Mouse (Mus musculus): ENCODE results near the gene Mroh7. TPM values are rescaled to one million over a fixed set of nuclear protein-coding genes. Genes with fewer than 3 reads are reported as not detected.
A peak's percentile ranks its signal among the peaks of the same experiment; 100 is the strongest.
"Not testable (repeated sequence)": the region's sequence is repeated elsewhere in the genome, so short reads cannot be mapped to it uniquely, and the experiment has no call there.

Mroh7 gene
- polyA plus RNA-seq (2012; rRNA removed) = 2.7 and 20.4 TPM in 2 replicates

GRCm38 (mm10) chr4:106730814-106731213 lies at the start of gene Mroh7:
Mroh7 (minus strand) TSS chr4:106730925.
- WGBS = 38% methylated on average over 7 of the region's 7 CpGs
- DNase-seq (ENCODE audit: low read depth, low spot score) = no peak

GRCm38 (mm10) chr4:106780045-106780444 lies 49.3 kb upstream of the Mroh7 start:
- no peak for DNase-seq (ENCODE audit: low read depth, low spot score)
- 58% methylated on average over 3 of the region's 3 CpGs for WGBS

- 37% methylated on average over 5 of the region's 5 CpGs for WGBS
- peak; percentile 96 for DNase-seq (ENCODE audit: low read depth, low spot score)
Observed at GRCm38 (mm10) chr4:106778116-106778788, 47.5 kb upstream of the Mroh7 start.

GRCm38 (mm10) chr4:106776998-106777397 lies 46.3 kb upstream of the Mroh7 start:
- no peak for DNase-seq (ENCODE audit: low read depth, low spot score)
- WGBS = 38% methylated on average over 3 of the region's 3 CpGs

GRCm38 (mm10) chr4:106775767-106776166 lies 45.0 kb upstream of the Mroh7 start:
- DNase-seq (ENCODE audit: low read depth, low spot score) = not testable (repeated sequence)
- 90% methylated on average over 6 of the region's 6 CpGs for WGBS

GRCm38 (mm10) chr4:106772558-106772957 lies 41.8 kb upstream of the Mroh7 start:
- peak; percentile 81 for DNase-seq (ENCODE audit: low read depth, low spot score)
- WGBS = 41% methylated on average over 1 of the region's 1 CpGs

- no peak for DNase-seq (ENCODE audit: low read depth, low spot score)
- WGBS = 94% methylated on average over 2 of the region's 2 CpGs
Observed at GRCm38 (mm10) chr4:106769306-106769705, 38.6 kb upstream of the Mroh7 start.

- WGBS = 89% methylated on average over 7 of the region's 7 CpGs
- no peak for DNase-seq (ENCODE audit: low read depth, low spot score)
Observed at GRCm38 (mm10) chr4:106764166-106764565, 33.4 kb upstream of the Mroh7 start.

- DNase-seq (ENCODE audit: low read depth, low spot score) = no peak
- WGBS = 84% methylated on average over 6 of the region's 6 CpGs
Observed at GRCm38 (mm10) chr4:106751726-106752125, 21.0 kb upstream of the Mroh7 start.

GRCm38 (mm10) chr4:106749699-106750098 lies 19.0 kb upstream of the Mroh7 start:
- 25% methylated on average over 7 of the region's 7 CpGs for WGBS
- DNase-seq (ENCODE audit: low read depth, low spot score) = no peak

- no peak for DNase-seq (ENCODE audit: low read depth, low spot score)
- WGBS = 93% methylated on average over 1 of the region's 1 CpGs
Observed at GRCm38 (mm10) chr4:106747001-106747580, 16.4 kb upstream of the Mroh7 start.

- DNase-seq (ENCODE audit: low read depth, low spot score) = no peak
- WGBS = 84% methylated on average over 7 of the region's 7 CpGs
Observed at GRCm38 (mm10) chr4:106745862-106746261, 15.1 kb upstream of the Mroh7 start.

GRCm38 (mm10) chr4:106737904-106738303 lies 7.2 kb upstream of the Mroh7 start:
- 70% methylated on average over 3 of the region's 3 CpGs for WGBS

GRCm38 (mm10) chr4:106736884-106737283 lies 6.2 kb upstream of the Mroh7 start:
- 93% methylated on average over 1 of the region's 1 CpGs for WGBS
- not testable (repeated sequence) for DNase-seq (ENCODE audit: low read depth, low spot score)

More at GRCm38 (mm10) chr4:106737904-106738303, 7.2 kb upstream of the Mroh7 start:
- no peak for DNase-seq (ENCODE audit: low read depth, low spot score)

GRCm38 (mm10) chr4:106733636-106734035 lies 2.9 kb upstream of the Mroh7 start, which contains the start of gene Fam151a:
Fam151a (plus strand) TSS chr4:106733889.
- 59% methylated on average over 4 of the region's 4 CpGs for WGBS
- no peak for DNase-seq (ENCODE audit: low read depth, low spot score)

GRCm38 (mm10) chr4:106720631-106721030 lies 10.1 kb downstream of the Mroh7 start:
- no peak for DNase-seq (ENCODE audit: low read depth, low spot score)
- 37% methylated on average over 4 of the region's 4 CpGs for WGBS

GRCm38 (mm10) chr4:106713622-106714021 lies 17.1 kb downstream of the Mroh7 start:
- WGBS = 83% methylated on average over 6 of the region's 6 CpGs
- DNase-seq (ENCODE audit: low read depth, low spot score) = no peak

GRCm38 (mm10) chr4:106708408-106708807 lies 22.3 kb downstream of the Mroh7 start:
- 4% methylated on average over 8 of the region's 8 CpGs for WGBS
- DNase-seq (ENCODE audit: low read depth, low spot score) = peak; percentile 38

- WGBS = 15% methylated on average over 5 of the region's 5 CpGs
- peak; percentile 57 for DNase-seq (ENCODE audit: low read depth, low spot score)
Observed at GRCm38 (mm10) chr4:106707957-106708356, 22.8 kb downstream of the Mroh7 start.

- 32% methylated on average over 8 of the region's 8 CpGs for WGBS
Observed at GRCm38 (mm10) chr4:106705096-106705665, 25.5 kb downstream of the Mroh7 start.

GRCm38 (mm10) chr4:106704416-106704815 lies 26.3 kb downstream of the Mroh7 start:
- 57% methylated on average over 11 of the region's 11 CpGs for WGBS
- DNase-seq (ENCODE audit: low read depth, low spot score) = no peak

More at GRCm38 (mm10) chr4:106705096-106705665, 25.5 kb downstream of the Mroh7 start:
- no peak for DNase-seq (ENCODE audit: low read depth, low spot score)
